Mouse (Mus musculus): ENCODE measurements around the gene Rrp1. TPM values are rescaled to one million over a fixed set of nuclear protein-coding genes. Genes with fewer than 3 reads are reported as not detected.
A peak's percentile ranks its signal among the peaks of the same experiment; 100 is the strongest.

Rrp1 gene
- 258 and 282 TPM in 2 replicates for total RNA-seq (2017)

DNA sequence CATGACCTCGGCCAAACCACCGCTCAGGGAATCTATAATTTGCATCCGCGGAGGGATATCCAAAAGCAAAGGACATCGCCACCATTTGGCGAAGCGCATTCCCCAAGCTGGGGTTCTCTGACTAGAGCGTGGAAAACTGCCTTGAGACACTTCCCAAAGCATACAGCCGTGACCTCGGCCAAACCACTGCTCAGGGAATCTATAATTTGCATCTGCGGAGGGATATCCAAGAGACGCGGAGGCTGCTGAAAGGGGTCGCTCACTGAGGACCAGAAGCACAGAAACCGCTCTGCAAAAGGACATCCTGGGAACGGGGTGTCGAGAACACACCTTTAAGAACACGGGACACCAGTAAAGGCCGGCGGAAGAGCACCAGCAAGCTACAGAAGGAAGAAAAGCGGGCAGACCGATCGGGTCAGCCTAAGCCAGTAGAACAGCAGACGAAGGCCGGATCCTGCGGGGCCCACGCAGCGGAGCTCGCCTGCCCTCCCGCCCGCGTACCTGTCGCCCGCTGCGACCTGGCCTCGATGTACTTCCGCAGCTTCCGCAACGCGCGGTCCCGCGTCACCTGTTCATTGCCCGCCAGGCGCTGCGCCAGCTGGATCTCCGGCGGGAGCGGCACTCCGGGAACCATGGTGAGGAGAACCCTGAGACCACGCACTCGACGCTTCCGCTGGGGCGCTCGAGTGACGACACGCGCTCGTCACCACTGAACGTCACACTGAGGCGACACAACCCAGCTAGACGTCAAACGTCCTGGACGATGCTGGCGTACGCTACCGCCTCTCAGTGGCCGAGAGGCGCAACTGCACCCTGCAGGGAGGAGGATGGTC, at the start of gene Rrp1:
Gene Rrp1, minus strand, starts transcription at position 725 of the 833 bp plus-strand sequence.
- peak; percentile 99 for ATAC-seq (ENCODE audit: extremely low read depth, insufficient number of reproducible peaks, low FRiP score, poor library complexity, severe bottlenecking)

DNA sequence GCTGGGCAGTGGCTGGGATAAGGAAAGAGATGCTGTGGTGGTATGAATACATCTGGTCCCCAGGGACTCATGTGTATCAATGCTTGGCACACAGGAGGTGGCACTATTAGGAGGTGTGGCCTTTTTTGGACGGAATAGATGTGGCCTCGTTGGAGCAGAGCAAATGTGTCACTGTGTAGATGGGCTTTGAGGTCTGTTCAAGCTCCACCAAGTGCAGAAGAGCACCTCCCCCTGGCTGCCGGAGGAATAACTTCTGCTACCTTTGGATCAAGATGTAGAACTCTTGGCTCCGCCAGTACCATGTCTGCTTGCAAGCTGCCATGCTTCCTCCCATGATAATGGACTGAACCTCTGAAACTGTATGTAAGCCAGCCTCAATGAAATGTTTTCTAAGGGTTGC, 48.9 kb upstream of the Rrp1 start:
- no peak for ATAC-seq (ENCODE audit: extremely low read depth, insufficient number of reproducible peaks, low FRiP score, poor library complexity, severe bottlenecking)

DNA sequence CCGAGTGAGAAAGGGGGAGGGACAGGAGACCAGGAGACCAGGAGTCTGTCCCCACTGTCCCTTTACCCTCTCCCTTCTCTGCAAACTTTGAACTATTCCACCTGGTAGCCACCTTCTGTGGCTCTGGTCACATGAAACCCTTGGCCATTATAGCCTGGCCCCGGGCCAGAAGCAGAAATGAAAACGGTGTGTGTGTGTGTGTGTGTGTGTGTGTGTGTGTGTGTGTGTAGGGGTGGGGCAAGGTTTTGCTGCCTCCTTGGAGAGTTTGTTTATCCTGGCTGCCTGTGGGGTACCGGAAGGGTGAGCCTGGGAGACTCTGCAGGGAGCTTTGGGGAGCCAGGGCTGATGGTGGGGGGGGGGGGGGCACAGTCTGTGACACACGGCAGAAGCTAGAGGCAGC, 47.6 kb upstream of the Rrp1 start:
- ATAC-seq (ENCODE audit: extremely low read depth, insufficient number of reproducible peaks, low FRiP score, poor library complexity, severe bottlenecking), result no peak

DNA sequence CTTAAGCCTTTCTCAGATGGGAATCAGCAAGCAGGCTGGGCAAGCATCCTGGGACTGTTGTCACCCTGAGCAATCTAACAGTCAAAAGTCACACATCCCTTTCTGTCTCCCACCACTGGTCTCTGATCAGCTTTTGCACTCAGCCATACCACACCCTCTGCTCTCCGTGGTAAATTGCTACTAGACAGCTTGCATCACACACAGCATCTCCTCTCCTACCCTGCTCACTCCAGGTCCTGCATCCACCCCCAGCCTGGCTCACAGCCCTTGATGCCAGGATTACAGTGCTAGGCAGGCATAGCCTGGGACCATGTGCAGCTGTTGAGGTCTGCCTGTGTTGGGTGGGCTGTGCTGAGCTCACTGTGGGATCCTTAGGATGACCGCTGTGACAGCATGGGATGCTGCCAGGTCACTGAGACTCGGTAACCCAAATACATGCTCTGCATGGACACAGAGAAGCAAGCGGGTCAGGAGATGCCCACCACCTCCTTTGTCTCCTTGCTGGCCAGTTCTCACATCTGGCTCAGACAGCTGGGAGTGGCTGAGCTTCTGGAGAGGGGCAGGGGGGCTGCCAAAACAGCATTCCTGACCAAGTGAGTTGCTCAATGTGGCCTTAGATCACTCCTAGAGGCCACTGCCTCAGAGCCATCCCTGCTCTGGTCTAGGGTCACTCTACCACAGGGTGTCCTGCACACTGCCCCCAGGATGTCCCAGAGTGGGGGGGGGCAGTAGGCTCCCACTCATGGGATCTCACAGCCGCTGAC, 45.7 kb upstream of the Rrp1 start:
- no peak for ATAC-seq (ENCODE audit: extremely low read depth, insufficient number of reproducible peaks, low FRiP score, poor library complexity, severe bottlenecking)

DNA sequence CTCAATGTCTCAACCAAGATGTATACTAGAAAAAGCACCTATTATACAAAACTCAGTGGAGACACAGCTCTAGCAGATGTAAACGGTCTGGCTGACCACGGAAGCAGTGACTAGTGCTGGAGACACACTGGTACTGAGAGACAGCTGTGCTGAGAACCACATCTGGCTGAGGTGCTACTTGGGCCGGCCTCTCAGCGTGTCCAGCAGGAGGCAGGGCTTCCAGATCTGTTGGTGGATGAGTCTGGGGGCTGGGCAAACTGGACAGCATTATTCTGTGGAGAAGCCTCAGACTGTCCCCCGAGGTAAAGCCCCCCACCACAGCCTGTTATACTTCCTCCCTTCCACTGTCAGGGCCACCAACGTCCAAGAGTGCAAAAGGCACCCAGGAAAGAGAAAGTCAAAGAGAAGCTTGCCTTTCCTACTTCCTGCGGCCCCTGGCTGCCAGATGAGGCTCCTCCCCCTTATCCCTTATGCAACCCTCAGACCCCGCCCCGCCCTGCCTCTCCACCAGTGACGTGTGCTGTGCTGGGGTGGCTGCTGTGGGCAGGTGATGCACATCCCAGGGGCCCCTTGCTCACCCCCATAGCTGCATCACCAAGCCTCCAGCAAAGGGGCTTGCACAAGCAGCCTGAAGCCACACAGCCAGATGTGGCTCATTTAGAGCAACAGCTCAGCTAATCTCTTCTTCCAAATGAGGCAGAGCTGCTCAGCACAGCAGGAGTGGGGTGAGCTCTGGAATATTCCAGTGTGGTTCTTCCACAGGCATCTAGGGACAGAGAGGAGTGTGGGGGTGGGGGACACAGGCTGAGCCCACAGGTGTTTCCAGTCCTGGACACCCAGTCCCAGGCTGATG, 44.9 kb upstream of the Rrp1 start:
- peak; percentile 64 for ATAC-seq (ENCODE audit: extremely low read depth, insufficient number of reproducible peaks, low FRiP score, poor library complexity, severe bottlenecking)

DNA sequence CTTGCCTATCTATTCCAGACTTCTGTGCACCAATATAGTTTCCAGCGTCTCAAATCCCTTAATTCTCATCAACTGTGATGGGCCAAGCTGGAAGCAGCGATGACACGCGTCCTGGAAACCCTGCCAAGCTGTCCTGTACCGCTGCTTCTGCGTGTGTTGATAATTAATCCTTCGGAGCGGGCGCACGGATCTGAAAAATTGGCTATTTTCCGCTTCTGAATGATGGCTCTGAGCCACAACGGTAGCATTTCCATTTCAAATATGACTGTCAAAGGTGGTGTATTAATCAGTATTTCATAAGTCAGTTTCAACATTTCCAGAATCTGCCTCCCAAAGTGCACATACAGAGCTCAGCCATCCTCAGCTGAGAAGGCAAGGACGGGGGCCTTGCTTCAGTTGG, 43.9 kb upstream of the Rrp1 start:
- no peak for ATAC-seq (ENCODE audit: extremely low read depth, insufficient number of reproducible peaks, low FRiP score, poor library complexity, severe bottlenecking)

DNA sequence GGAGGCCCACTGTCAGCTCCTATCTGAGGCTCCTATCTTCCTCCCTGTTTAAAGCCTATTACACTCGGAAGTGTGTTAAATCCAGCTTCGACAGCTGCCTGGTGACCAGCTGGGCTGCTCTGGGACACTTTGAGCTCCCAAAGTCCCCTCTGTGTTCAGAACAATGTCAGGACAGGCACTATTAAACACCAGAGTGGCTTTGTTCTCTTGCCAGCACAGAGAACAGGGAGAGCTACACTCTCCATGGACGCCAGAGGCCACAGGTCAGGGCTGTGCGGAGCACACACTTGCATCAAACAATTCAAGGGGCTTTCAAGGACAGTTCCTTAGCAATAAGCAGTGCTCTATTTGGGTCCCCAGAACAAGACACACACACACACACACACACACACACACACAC, 39.8 kb upstream of the Rrp1 start:
- ATAC-seq (ENCODE audit: extremely low read depth, insufficient number of reproducible peaks, low FRiP score, poor library complexity, severe bottlenecking), result no peak

DNA sequence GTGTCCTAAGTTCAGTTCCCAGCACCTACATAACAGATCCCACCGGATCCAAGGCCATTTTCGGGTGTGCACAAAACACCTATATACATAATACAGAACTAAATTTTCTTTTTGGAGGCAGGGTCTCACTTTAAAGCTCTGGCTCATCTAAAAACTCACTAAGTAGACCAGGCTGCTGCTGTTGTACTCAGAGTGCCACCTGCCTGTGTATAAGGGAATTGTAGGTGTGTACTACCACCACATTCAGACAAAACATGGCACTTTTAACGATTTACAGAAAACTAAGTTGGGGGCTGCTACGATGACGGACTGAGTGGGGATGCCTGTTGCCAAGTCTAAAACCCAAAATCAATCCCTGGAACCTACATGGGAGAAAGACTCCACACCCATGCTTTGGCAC, 37.9 kb upstream of the Rrp1 start:
- ATAC-seq (ENCODE audit: extremely low read depth, insufficient number of reproducible peaks, low FRiP score, poor library complexity, severe bottlenecking), result no peak

DNA sequence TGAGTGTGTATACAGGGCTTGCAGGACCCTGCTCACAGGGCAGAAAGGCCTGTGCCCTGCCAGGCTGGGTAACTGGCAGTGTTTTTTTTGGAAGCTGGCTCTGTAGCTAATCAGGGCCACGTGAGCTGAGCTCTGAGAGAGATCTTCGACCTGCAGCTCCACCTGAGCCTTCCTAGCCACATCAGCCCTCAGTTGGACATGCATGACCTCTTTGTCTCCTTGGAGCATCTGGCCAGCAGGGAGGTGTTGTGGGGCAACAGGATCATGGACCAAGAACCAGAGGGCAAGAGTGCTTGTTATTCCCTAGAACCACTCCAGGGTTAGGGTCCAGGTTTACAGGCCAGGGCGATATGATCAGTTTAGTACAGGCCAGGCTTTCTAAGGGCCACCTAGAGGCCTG, 34.6 kb upstream of the Rrp1 start:
- no peak for ATAC-seq (ENCODE audit: extremely low read depth, insufficient number of reproducible peaks, low FRiP score, poor library complexity, severe bottlenecking)

DNA sequence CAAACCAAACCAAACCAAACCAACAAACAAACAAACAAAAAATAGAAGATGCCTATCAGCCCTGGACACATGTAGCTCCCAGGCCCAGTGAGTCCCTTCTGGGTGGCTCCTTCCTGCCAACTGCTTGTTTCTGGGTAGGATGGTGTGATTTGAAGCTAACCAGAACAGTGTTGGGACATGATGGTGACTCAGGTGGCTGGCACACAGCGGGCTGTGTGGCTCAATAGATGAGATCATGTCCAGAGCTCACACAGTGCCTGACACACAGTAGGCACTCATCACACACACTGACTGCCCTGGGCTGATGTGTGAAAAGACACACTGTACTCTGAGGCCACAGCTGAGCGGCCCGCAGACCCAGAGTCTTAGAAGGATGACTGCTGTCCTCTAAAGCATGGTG, 33.4 kb upstream of the Rrp1 start:
- no peak for ATAC-seq (ENCODE audit: extremely low read depth, insufficient number of reproducible peaks, low FRiP score, poor library complexity, severe bottlenecking)

DNA sequence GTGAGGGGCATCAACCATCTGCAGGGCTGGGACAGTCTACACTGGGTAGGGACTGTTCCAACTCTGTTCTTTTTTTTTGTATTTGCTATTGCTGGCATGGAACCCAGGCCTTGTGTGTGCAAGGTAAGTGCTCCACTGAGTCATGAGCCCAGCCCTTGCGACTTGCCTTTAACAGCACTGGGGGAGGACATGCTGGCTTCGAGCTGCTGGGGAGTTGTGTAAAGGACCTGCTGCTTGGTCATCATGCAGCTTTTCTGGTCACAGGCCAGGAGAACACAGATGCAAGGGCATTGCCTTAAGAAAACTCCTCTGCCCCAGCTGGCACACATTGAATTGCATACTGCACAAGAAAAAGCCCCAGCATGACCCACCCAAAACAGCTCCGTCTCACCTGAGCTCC, 29.4 kb upstream of the Rrp1 start:
- no peak for ATAC-seq (ENCODE audit: extremely low read depth, insufficient number of reproducible peaks, low FRiP score, poor library complexity, severe bottlenecking)

DNA sequence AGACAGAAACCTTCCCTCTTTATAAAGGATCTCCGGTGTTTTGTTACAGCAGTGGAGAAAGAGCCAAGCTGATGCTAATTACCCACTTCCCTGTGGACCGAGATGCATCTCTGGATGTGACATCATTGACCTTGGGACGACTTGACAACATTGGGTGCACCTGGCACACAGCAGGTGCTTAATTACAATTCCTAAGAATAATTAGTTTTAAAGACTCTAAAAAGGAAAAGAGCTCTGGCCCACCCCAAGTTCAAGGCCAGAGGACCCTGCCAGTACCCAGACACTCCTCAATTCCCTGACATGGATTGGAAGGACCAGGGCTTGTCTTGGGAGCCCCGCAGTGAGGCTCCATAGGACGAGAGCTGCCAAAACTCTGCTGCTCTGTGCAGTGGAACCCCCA, 28.8 kb upstream of the Rrp1 start:
- ATAC-seq (ENCODE audit: extremely low read depth, insufficient number of reproducible peaks, low FRiP score, poor library complexity, severe bottlenecking), result no peak

DNA sequence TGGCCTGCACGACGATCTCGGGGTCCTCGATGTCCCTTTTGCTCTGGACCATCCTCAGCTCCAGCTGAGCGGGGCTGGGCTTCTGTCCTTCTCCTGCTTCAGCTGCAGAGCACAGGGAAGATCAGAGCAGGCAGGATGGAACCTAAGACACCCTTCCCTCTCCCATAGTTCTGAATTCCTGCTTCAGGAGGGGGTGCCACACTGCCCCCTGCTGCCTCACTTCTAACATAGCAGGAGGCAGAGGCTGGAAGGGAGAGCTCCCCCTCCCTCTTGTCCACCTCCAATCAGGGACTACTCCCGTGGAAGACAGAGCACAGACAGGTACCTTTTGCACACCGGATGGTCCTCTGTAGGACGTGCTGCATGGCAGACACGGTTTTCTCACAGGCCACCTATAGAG, 28.0 kb upstream of the Rrp1 start:
- no peak for ATAC-seq (ENCODE audit: extremely low read depth, insufficient number of reproducible peaks, low FRiP score, poor library complexity, severe bottlenecking)

DNA sequence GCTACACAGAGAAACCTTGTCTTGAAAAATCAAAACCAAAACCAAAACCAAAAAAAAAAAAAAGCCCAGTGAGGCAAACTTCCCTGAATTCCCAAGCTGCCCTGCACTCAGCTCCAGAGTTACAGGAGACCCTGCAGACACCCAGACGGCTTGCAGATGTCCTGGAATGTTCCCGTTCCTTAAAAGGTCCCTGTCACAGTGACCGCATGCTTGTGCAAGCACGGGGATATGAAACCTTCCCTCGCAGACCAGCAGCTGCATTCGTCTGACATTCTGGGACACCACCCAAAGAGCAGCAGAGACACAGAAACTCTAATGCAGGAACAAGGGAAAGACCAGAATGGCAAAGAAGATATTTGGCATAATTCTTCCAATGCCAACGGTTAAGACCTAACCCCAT, 27.1 kb upstream of the Rrp1 start:
- ATAC-seq (ENCODE audit: extremely low read depth, insufficient number of reproducible peaks, low FRiP score, poor library complexity, severe bottlenecking), result no peak

DNA sequence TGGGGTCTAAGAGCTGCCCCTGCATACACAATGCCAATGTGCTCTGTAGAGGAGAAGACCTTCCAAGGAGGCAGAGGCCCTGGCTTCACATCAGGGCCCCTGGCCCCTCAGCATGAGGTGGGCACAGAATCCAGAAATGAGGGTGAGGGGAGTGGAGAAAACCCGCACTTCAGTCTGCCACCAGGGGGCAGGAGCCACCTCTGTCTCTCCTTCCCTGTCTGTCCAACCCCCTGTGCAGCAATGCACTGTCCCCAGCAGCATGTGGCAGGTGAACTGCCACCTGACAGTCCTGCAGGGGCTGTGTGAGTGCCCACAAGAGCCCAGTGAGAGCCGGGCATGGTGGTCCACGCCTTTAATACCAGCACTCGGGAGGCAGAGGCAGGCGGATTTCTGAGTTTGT, 26.7 kb upstream of the Rrp1 start:
- no peak for ATAC-seq (ENCODE audit: extremely low read depth, insufficient number of reproducible peaks, low FRiP score, poor library complexity, severe bottlenecking)

DNA sequence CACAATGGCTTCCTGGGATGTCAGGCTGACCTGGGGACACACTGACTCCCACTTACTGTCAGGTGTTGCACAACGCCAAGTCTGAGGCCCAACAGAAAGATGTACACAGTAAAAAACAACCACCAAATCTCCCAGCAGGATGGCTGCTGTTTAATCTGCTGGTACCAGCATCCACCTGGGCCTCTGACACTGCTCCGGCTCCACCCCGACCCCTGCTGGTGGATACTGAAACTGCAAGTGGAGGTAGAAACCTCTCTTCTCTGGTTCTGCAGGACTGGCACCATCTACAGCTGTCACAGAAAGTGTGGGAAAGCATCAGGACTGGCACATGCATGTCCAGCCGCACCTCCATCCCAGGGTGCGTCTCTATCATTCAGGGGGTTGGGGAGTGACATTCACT, 25.3 kb upstream of the Rrp1 start:
- peak; percentile 66 for ATAC-seq (ENCODE audit: extremely low read depth, insufficient number of reproducible peaks, low FRiP score, poor library complexity, severe bottlenecking)

DNA sequence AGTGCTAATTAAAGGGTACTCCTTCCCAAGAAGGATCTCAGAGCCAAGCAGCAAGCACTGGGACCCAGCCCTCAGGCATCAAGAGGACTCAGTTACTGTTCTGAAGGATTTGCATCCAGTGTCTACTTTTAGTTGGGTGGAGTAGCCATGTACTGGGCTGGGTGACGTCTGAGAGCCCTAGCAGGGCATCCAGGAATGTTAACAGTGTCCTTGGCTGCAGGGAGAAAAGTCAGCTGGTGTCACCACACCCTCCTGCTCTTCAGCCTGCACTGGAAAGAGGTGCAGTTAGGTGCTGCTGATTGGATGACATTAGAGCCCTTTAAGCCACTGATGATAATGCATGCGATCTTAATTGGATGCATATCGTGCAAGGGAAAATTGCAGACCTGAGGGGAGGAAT, 20.0 kb upstream of the Rrp1 start:
- no peak for ATAC-seq (ENCODE audit: extremely low read depth, insufficient number of reproducible peaks, low FRiP score, poor library complexity, severe bottlenecking)

DNA sequence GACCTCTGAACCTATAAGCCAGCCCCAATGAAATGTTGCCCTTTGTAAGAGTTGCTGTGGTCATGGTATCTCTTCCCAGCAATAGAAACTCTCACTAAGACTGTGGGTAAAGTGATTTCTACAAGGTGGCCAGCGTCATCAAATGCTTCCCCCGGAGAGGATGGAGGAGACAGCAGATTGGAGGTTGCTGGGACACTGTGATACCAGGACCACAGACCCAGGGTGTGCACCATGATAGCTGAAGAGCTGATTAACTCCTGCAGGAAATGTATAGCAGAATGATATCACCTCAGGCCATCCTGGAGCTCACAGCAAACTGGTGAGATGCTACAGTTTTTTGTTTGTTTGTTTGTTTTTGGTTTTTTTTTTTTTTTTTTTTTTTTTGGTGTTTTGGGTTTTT, 16.9 kb upstream of the Rrp1 start:
- no peak for ATAC-seq (ENCODE audit: extremely low read depth, insufficient number of reproducible peaks, low FRiP score, poor library complexity, severe bottlenecking)

DNA sequence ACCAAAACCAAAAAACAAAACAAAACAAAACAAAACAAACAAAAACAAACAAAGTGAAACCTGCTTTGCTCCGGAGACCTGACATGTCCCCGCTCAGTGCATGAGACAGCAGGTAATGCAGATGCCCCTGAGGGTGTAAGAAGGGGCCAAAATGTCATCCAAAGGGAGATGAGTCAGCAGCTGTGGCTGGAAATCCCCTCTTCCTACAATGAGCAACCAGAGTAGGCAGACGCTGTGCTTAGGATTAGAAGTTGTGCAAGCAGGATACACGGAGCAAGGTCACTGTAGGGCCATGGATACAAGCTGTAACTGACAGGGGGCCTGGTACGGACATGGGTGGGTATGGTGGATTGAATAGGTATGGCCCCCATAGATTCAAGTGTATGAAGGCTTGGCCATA, 16.3 kb upstream of the Rrp1 start:
- no peak for ATAC-seq (ENCODE audit: extremely low read depth, insufficient number of reproducible peaks, low FRiP score, poor library complexity, severe bottlenecking)

DNA sequence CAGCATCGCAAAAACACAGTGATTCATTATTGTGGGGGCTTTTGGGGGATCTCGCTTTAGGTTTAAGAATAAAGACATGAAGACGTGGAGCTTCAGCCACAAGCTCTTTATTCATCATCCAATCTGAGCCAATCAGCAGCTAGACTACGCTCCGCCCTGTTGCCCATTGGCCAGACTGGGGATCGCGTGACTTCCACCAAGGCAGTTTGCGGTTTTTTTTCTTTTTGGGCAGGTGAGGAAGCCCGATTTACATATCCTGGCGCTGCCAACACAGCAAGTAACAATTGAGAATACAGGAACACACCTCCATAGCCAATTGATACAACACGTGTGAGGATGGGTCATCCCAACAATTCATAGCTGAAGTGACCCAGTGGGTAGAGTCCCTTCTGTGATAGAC, 15.2 kb upstream of the Rrp1 start:
- no peak for ATAC-seq (ENCODE audit: extremely low read depth, insufficient number of reproducible peaks, low FRiP score, poor library complexity, severe bottlenecking)
